Mouse (Mus musculus) adrenal gland, postnatal 25 days (tissue): ENCODE data around the gene Cpxm2. TPM values are rescaled to one million over a fixed set of nuclear protein-coding genes. Genes with fewer than 3 reads are reported as not detected.

Experiments used
- DNase-seq: peaks from one replicate; pipeline ENCODE4 v3.0.0; 2021; ENCODE audit warnings: mixed read lengths
- long read RNA-seq: library from polyadenylated mRNA; stranded (forward); transcript quantifications from one replicate; pipeline ENCODE4 v2.0.0, GENCODE M21; 2021
- total RNA-seq: library from RNA; stranded (reverse); gene quantifications from 2 replicates; pipeline ENCODE4 v1.2.3, GENCODE M21; 2021

The Cpxm2 gene
- 6.5 and 6.7 TPM in 2 replicates for total RNA-seq
- long read RNA-seq, partial matches to known transcripts = 1 of 5 reads
- long read RNA-seq, other reads (novel, unspliced or antisense) = 1 of 5 reads

DNA sequence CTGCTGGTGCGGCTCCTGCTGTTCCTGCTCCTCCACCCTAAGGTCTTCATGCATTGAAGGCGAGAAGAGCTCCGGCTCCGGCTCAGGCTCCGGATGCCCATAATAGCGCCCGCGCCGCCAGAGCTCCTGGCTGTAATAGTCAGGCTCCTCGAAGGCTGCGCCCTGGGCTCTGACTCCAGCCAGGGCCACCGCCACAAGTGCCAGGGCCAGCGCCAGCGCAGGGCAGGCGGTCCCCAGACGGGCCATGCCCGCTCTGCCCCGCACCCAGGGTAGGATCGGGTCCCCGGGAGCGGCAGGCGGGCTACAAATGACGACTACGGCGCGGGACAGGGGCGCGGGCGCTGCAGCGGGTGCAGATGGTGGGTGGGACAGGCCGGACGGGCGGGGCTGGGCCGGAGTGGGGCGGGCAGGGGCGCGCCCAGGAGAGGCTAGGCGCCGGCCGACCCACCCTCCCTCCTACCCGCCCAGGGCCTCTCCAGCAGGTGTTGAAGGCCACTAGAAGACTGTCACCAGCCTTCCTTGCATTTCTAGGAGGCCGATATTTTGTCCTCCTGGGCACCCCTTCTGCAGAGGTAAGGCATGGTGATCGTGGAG lies at the start of gene Cpxm2:
Cpxm2 (minus strand) TSS at position 372 of the 594 bp plus-strand sequence.
- peak; percentile 24 for DNase-seq

DNA sequence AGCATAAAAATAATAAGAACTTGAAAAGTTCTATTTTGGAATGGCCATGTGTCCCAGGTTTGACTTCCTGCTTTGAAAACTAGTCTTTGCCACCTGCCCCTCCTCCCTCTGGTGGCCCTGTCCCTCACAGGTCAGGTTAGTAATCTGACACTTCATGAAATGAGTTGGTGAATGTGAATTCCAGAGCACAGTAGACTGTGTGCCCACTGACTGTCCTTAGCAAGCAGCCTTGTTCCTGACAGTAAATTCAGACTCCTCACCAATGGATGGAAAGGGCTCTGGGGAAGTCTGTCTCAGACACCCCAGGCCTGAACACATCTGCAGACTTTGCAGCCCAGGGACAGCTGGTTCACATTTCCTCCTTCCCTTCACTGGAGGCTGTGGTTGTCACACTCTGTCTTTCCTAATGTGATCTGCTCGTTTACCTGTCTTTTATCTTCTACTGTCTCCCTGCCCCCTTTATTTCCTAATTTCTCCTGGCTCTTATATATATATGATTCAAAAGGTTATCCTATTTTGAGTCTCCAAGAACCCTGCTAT lies 49.6 kb upstream of the Cpxm2 start:
- DNase-seq = no peak

DNA sequence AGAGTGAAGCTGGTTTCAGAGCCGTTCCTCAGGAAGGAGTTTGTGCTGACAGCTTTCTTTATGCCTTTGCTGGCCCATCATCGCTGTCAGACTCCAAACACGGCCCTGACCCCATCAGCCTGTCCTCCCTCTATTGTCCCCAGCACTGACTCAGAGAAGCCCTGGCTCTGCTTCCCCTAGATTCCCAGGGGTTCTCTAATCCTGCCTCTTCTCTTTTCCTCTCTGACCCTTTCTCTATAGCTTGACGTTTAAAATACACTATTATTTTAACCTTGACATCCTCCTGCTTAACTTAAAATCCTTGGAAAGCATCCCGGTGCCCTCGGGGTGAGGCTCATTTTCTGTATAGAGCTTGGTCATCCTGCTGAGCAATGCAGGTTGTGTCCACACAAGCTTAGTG lies 45.1 kb upstream of the Cpxm2 start:
- no peak for DNase-seq

DNA sequence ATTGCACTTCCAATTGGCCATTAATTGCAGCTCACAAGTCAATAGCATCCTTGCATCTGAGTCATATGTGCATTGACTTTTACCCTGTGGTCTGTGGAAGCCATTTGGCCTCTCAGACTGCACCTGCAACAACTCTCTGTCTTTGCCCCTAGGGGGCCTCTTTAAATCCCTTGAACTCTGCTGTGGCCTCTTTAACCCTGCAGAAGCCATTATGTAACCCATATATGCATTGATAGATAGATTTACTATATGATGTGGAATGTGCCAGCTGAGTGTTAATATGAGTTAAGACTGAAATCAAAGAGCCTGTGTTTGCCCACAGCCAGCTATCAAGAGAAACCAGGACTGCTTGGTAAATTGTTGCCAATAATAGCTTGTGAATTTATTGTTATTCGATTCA lies 44.3 kb upstream of the Cpxm2 start:
- DNase-seq = no peak

DNA sequence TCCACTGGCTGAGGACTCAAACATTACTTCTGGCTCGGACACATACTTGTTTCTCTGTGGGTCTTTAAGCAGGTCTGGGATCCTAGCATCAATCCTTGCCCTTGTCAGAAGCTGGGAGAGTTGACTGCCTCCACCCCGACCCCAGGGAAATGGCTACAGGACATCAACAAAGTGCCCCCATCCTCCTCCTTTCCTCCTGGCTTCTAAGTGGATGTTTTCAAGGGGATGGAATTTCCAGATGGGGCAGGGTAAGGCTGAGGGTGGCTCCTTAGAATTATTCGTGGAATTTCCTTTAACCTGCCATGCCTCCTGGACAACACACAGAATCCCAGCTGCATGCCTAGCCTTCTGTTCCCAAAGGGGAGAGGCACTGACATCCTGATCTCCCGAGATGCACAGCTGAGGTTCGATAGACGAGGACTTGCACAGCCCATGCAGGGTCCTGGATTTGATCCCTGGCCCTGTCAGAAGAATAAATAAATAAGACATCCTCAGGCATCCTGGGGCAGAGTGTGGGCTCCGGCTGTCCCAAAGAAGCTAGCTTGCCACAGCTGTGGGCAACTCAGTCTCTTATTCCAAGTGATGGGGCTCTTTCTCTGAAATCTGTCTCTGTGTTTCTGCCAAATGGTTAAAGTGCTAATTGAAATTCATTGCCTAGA lies 43.4 kb upstream of the Cpxm2 start:
- DNase-seq = no peak

DNA sequence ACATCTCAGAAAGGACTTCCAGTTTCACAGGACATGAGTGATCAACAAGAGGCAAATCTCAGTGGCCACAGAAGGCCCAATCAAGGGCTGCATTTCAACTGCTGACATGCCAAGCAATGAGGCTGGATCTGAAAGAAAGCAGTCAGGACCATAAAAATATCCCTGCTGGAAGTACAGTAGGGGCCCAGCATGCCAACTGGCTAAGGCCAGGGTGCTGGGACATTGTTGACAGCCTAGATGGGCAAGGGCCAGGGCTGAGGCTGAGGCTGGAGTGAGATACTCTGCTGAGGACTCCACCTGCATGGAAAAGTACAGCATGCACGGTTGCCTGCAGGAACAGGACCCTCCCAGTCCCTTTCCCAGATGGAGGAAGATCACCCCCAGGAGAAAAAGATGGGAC lies 42.0 kb upstream of the Cpxm2 start:
- DNase-seq = no peak

DNA sequence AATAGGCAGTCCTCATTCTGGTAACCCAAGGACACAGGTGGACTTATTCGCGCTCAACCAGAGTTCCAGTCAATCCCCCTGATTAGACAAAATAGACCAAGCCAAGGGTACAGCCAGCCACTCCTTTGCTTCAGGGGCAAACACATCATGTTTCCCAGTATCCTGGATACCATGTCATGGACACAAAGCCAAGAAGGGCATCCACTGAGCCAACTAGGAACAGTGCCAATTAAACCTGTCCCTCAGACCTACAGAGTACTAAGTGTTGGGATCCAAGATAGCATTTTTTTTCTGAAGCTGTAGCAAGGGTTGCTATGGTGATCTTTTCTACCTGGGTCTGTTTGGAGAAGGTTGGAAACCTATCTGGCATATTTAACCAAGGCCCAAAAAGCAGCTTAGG lies 39.1 kb upstream of the Cpxm2 start:
- no peak for DNase-seq

DNA sequence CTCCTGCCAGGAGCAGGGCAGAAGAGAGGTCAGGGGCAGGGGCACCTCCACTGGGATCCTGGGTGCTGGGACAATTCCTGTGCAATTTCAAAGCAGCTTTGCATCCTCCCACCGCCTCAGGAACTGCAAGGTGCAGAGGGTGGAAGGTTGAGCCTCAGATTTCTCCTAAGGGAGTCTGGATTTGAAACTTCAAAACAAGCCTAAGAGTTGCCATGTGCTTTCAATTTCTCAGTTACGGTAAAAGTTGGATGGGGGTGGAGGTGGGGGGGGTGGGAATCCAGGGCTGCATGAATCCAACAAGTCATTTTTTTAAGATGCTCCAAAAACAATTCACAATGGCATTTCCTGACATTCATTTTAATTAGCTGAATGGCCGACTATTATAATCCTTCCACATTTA lies 32.9 kb upstream of the Cpxm2 start:
- no peak for DNase-seq

DNA sequence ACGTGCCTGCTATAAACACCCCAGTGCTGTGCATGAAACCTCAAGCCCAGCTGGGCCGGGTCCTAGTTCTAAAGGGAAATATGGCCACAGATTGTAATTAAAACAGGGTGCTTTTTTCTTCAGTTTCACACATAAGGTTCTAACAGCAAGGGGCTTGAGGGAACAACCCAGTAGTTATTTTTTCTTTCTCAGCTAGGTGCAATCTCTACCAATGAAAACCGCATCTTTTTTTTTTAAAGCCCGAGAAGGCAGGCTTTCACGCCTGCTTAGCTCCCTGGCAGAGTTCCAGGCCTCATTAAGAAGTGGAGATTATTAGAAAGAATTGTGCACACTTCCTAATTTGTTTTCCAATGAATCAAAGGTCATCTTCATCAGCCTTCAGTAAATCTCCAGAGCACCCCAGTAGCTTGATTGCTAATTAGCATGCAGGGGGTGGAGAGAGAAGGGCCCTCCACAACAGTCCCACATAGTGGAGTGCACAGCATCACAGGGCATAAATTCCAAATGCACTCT lies 29.4 kb upstream of the Cpxm2 start:
- DNase-seq = no peak

DNA sequence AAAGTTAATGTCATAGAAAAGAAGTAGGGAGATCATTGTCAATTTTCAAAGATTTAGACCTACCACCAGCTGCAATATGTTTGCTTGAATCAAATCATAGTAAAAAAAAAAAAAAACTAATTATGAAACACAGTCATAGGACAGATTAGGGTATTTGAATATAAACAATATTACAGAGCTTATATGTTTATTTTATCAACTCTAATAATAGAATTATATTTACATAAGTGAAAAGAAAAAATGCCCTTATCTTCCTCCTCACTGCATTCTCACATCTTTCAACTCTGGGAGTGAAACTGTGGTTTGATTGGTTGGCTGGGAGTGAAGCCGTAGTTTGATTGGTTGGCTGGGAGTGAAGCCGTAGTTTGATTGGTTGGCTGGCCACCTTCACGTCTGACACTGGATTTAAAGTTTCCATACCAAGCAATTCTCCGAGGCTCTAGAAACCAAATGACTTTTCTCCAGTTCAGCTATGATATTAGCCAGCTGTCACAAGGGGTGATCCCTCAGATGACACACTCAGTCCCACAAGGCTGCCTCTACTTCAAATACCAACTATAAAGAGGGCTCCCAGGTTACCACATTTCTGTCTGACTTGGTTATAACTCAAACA lies 27.2 kb upstream of the Cpxm2 start:
- no peak for DNase-seq

DNA sequence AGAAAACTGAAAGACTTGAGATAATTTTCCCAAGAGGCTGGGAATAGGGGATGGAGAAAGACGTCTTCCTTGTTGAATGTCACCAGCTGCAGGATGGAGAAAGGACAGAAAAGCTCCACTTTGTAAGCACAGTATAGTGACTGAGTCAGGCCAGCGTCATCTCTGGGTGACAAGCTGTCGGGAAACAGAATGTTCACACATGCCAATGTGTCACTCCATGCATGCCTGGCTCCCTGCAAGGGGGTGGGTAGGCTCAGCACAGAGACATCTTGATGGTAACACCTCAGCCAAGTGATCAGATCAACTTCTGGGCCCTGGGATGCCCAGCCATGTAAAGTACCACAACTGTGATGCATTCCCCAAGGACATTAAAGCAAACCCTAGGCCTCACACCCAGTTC lies 26.5 kb upstream of the Cpxm2 start:
- DNase-seq = no peak

DNA sequence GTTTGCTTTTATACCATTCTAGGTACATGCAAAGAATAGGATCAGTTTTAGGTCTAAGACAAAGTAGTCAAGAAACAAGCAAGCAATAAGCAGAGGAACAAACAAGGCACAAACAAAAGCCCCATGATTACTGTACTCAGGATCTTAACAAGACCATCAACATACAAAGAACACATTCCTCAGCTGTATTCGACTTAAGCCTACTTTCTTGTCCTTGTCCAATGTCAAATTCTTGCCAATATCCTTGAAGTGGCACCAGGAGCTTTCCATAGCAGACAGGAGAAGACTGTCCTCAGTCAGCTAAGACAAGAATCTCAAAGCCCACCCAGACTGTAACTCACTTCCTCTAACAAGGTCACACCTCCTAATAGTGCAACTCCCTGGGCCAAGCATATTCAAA lies 24.5 kb upstream of the Cpxm2 start:
- DNase-seq = no peak

DNA sequence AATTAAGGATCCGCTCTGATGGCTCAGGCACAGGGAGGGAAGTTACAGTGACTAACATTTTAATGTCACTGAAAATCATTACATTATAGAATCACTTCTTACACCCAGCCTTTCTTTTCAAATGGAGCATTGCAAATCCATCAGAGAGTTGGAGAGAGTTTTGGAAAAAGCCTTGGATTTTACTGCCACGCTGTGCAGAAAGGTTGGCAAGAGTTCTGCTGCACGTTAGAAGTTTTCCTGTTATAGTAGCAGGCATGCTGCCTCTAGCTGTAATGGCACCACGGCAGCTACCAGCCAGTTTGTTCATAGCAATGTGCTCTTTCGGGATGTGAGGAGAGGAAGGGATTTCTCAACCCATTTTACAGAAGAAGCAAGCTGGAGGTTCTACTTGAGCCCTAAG lies 20.2 kb upstream of the Cpxm2 start:
- DNase-seq = no peak

DNA sequence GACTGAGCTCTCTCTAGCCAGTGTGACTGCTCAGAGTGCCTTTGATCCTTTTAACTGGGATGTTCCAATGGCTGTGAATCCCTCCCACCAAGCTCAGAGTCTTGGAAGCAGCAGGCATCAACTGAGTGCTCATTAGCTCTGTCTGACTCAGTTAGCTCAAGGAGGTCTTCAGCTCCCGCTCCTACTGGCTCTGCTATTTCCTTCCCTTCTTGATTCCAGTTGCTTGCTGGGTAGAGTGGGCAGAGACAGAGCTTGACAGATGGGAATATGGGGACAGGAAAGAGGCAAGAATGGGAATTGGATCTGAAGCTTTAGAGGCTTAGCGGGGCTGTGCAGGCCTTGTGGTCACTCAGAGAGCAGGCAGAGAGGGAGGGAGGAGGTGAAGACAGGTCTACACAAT lies 19.8 kb upstream of the Cpxm2 start:
- no peak for DNase-seq

DNA sequence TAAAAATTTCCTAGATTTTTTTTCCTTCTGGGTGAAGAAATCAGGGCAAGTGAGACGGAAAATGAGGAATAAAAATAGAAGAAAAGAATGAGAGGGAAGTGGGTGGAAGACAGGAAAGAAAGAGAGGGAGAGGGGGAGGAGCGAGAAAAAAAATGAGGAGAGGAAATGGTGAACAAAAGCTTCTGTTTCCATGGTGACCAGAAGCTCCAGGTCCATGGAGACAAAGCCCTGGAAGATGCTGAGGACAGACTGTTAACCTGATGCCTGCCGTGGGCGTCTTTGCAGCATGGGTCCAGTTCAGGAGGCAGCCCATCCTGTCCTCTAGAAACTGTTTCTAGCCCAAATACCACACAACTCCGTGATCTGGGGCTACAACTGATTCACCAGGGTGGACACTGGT lies 17.7 kb upstream of the Cpxm2 start:
- DNase-seq = no peak

DNA sequence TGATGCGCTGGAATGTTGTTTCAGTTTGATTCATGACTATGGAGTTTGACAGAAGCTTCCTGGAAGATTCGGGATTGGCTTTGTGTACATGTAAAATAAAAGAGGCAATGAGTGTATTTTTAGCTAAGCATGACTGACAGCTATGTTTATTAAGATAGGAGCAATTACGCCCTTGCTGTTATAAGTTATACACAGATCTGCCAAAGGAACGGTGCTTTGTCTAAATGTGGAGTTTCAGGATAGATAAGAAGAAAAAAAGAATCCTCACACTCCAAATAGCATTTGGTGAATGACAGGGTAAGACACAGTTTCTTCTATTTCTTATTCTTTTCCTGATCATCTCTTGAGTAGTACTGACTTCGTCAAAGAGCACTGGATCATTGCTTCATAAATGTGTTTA lies 17.2 kb upstream of the Cpxm2 start:
- DNase-seq = no peak

DNA sequence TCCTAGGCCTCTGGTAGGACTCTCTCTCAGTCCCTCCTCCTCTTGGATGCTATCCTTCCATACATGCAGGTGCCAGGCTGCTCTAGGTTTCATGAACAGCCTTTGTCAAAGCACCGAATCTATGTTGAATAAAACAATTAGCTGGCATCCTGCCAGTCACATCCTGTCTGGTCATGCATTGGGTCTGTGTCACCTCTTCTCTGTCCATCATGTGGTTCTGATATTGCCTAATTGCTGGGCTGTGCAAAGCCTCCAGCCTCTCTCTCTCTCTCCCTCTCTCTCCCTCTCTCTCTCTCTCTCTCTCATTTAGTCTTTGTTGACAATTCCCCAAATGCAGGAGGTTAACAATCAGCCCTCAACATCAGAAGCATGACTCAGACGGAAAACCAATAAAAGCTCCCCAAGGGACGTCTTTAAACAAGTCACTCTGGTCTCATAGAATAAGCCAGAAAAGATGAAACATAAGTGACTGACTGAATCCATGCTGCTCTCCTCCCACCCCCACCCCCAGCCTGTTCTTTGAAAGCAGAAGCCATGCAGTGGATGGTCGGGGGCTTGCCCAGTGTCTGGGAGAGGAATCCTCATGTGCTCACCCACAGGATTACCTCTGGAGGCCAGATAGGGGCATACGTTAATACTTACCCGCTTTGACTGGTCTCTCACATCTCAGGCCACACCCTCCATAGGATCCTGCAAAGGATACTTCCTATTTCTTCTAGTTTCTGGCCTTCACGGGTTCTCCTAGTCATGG lies 15.1 kb upstream of the Cpxm2 start:
- DNase-seq = no peak

DNA sequence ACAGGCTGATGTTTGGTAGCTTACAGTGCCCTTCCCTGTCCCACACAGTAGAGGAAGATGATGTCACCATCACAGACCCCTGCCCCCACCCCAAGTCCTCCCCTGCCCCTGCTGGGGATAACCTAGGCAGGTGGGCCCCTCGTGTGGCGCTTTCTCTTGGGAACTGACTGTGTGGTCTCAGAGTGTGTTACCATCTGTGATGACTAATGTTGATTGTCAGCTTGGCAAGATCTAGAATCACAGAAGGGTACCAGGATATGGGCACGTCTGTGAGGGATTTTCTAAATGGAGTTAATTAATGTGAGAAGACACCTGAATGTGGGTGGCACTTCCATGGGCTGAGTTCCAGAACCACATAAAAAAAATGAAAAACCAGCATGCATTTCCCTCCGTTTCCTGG lies 12.7 kb upstream of the Cpxm2 start:
- no peak for DNase-seq

DNA sequence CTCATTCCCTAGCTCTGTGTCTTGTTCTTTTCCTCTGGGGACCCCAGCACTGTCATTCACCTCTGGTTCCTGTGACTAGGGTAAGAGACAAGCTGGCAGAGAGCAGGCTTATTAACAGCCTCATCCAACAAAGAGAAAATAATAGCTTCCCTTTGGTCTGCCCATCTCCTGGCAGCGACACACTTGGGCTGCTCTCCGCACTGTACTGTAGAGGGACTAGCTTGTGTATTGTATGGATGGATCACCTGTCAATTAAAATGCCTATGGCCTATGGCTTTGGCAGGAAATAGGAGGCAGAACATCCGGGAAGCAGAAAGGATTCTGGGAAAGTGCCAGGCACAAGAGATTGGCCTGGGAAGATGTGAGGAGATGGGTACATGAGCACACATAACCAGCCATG lies 7.7 kb upstream of the Cpxm2 start:
- no peak for DNase-seq

DNA sequence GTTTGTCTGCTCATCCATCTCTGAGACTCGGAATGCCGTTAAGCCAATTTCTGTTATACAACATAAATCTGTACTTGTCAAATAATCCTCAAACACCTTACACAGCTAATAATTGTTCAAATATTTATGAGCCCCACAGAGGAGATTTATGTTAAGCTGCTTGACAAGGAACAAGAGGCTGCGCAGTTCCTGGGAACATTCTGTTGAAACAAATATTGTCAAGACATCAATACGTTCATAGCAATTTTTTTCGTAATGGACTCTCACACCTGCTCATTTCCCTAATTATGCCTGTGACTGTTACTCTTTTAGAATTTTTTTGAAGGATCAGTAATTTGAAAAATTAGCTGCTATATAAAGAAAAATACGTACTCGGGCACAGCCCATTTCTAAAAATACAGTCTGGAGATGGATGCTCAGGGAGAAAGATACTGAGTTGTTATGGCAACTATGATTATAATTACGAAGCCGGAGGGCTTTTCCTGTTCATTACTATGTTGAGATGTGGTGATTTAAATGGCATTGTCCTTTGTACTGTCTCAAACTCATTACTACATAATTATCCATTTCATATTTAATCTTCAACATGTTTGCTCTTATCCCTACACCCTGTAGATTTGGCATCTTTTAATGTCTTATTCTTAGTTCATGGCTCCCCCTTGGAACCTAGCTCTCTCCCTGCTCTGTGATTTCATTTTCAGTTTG lies 3.9 kb upstream of the Cpxm2 start:
- no peak for DNase-seq

DNA sequence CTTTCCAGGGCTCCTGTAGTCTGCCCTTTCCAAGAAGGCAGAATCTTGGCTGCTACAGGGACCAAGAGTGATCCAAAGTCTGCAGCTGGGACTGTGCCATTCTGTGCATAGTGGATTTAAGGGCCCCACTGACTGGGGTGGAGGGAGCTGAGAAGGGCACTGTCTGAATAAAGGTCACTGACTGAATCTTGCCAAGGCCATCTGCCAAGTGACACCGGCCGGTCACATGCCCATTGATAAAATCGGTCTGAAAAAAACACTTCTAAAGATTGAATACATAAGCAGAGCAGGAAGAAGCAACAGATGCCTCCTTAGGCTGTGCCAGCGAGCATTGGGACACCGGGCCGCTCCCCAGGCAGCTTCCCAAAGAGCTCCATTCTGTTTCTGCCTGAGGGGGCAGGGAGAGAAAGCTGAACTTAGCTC lies 803 bp downstream of the Cpxm2 start:
- DNase-seq = no peak

DNA sequence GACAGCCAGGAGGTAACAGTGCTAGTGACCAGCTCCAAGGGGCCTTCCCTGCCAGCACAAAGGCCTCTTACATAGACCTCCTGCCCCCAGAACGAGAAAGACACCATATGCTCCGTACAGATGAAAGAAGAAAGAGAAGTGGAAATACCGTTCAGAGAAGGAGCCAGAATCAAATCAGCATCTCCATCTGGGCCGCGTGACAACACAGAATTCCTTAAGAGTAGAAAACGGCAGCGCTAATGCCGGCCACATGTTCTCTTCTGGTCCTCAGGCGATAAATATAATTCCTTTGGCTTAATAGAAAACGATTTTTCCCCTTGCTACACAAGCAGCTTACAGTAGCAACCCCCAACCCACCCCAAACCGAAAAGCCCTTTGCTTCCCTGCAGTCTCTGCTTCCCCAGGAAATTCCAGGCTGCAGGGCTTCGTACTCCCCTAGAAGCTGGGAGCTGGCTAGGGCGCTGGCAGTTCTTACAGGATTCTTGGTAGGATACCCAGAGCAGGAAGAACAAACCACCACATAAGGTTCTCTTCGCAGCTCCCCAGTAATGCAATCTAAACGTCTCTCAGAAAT lies 9.2 kb downstream of the Cpxm2 start:
- no peak for DNase-seq
